Mouse (Mus musculus) cerebellum, postnatal 14 days (tissue): ENCODE measurements around the gene Foxl1.
"Not testable (repeated sequence)": the region's sequence is repeated elsewhere in the genome, so short reads cannot be mapped to it uniquely, and the experiment has no call there.

Experiments
- DNase-seq, 2 experiments: peaks; one replicate each; pipeline ENCODE4 v3.0.0; 2021; ENCODE audit warnings: mixed read lengths in 2 of 2

Foxl1 gene

DNA sequence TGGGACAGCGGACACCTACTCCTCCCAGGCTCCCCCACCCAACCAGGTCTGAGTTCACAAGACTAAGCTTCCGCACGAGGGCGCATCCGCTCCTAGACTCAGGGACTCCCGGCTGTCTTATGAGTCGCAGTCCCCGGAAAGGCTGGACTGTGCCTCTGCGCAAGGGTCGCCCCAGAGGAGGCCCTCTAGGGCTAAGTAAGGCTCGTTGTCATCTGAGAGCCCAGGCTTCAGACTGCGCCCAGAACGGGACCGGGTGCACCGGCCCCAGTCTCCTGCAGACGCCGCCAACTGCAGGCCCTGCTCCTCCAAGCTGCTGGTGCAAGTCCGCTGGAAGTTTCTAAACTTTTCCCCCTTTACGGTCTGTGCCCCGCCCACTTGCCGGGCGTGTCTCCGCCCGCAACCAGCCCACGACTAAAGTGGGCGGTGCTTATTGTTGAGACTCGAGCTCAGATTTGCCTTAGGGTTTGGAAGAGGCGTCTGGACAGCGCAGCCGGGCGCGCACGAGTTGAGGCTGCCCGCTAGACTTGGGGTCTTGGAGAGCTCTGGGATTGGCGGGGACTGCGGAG is 2.3 kb upstream of the Foxl1 start:
- peak; percentile 52 to 68 for DNase-seq

DNA sequence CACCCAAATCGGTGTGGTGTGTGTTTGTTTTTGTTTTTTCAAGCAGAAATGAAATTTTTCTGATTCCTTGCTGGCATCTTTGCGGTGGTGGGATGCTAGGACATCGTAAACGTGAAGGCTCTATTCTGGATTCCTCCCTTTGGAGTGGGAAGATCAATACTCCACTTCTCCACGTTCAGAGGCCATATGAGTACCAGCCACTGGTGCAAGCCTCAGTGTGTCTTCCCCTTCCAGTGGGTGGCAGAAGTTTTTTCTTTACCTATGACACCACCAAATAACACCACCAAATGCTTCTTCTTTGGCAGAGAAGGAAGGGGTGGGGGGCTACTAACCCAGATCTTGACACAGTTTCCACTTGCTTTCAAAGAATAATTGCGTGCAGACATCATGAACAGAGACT is 1.5 kb upstream of the Foxl1 start:
- no peak for DNase-seq

DNA sequence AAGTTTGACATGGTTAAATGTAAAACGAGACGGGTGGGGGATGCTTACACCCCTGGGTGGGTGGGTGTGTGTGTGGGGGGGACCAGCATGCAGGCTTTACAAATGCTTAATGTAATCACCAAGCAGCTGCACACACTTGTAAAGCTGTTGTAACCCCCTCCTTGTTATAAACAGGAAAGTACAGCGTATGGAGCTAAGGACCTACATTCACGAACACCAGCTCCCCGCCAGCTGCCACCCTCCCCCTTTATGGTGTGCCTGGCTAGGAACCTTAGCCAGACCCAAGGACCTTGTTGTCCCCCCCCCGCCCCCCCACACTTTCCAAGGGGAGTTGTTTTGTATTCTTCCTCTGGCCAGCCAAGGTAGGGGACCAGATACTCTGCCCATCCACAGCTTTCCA is 1.0 kb upstream of the Foxl1 start:
- DNase-seq, result no peak

DNA sequence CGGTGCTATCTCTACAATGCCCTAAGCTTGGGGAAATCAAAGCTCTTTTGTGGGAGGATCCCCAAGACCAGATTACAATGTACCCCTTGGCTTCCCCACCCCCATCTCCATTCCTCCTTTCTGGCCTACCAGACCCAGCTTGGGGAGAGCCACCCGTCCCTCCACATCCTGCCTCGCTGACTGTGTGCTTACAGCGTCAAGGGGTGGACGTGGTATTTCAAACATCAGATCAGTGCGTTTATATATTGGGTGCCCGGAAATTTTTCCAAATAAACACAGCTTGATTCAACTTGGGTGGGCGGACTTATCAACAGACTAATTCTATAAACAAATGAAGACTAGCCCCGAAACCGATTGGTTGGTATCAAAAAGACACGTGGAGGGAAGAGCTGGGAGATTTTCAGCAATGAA is 444 bp upstream of the Foxl1 start:
- DNase-seq, result no peak

DNA sequence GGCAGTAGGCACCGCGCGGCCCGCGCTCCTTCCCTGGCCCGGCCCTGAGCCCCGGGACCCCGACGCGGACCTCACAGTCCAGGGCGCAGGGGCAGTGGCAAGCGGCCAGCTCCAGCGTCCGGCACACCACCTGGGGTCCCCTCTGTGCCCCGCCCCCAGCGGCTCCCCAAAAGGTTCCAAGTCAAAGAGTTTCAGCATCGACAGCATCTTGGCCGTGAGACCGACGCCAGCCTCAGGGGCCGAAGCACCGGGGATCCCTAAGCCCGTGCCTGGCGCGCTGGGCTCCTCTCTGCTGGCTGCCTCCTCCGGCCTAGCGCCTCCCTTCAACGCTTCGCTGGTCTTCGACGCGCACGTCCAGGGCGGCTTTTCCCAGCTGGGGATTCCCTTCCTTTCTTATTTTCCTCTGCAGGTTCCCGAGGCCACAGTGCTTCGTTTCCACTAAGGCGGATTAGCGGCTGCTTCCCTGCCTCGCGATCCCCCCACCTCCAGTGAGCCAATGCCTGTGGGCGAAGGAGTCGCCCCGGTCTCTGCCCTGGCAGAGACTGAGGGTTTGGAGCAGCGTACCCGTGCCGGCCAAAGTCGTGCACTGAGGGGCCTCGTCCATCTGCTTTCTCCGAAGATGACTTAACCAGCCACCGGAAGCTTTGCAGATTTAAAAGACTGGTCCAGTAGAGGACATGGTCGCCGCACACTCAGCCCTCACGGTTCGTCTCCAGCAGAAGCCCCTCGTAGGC is 958 bp downstream of the Foxl1 start:
- DNase-seq, result peak in 1 of 2 experiments; percentile 18

DNA sequence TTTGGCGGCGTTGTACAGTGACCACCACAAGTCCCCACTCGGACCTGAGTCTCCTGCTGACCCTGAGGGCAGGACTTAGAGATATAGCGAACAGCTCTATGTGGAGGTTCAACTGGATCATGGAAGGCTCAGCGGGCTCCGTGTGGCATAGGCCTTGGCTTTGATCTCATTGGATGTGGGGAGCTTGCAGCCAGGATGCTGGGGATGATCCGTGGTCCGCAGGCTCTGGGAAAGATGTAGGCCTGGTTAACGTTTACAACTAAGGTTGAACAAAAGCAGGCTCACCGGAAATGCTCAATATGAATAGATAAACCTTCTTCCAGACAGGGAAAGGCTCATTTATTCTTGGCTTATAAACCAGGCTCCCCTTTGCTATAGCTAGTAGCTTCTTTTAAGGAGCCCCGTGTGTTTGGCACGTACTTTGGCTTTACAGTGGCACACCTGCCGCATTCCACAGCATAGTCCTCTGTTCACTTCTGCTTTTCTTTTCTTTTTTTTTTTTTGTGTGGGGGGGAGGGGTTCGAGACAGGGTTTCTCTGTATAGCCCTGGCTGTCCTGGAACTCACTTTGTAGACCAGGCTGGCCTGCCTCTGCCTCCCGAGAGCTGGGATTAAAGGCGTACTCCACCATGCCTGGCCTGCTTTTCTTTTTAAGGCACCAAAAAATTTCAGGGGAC is 1.7 kb downstream of the Foxl1 start:
- DNase-seq, result no peak

DNA sequence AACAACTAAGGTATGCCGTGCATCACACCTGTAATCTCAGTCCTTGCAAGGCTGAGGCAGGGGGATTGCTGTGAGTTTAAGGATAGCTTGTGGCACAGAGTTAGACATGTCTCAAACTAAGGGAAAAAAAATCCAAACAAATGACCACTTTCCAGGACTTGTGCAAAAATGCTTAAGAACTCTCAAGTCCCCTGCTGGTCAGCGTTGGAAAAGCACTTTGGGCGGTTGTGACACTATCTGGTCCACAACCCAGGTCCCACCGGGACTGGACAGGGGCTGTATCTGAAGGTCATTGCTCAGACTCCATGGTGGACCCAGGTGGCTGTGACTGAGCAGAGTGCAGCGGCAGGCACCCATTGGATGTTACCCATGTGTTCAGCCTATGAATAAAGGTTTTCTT is 2.8 kb downstream of the Foxl1 start:
- peak in 1 of 2 experiments; percentile 46 for DNase-seq

DNA sequence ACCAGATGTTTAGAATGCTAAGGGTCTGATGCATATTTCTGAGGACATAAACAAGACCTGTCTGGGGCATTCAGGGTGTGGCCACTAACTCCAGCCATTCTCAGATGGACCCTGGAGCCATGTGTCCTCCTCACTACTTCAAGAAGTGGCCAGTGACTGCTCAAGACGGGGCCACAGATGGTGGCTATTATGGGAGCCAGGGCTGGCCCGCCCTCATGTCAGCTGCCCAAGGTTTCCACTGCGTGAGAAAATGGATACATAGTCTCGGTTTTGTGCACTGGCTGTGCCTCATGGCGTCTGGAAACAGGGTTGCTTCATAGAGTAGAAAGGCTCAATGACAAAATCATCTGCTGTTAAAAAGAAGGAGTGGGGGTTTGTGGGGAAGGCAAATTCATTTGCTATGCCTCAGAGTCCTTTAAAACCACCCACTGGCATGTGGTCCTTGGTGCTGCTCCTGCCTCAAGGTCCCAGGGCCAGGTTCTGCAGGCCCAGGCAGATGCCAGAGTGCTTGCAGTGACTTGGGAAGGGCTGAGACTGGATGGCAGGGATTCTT is 5.3 kb downstream of the Foxl1 start:
- no peak for DNase-seq

DNA sequence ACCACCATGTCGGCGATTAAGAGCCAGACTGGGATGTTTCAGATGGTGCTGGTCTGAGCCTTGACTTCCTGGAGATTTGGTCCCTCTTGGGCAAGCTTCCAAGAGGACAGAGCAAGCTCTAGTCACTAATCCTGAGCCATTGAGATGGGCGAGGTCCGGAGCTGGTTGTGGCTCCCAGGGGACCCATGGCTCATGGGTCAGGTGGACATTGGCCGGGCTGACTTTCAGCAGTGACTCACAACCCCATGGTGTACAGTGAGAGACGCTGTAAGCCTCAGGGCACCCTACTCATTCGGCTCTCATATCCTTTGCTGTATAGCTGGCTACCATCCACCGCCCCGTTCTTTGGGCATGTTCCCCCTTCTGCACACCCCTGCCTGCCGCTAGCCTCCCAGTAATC is 6.4 kb downstream of the Foxl1 start:
- no peak for DNase-seq

DNA sequence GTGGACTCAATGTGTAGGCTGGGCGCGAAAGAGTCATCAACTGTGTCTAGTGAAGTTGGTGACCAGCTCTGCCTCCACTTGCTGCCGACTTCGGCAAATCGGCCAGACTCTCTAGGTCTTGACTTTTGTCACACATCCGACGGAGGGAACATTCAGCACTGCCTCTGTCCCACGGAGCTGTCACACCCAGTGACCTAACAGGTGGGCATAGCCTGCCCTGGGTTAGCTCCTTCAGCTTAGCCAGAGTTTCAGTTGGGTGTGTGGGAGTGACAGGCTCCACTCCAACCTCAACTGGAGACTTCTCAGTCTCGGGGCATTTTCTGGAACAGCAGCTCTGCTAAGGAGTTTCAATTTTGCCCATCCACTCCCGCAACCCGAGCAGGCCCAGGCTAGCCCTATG is 6.8 kb downstream of the Foxl1 start:
- DNase-seq, result no peak

DNA sequence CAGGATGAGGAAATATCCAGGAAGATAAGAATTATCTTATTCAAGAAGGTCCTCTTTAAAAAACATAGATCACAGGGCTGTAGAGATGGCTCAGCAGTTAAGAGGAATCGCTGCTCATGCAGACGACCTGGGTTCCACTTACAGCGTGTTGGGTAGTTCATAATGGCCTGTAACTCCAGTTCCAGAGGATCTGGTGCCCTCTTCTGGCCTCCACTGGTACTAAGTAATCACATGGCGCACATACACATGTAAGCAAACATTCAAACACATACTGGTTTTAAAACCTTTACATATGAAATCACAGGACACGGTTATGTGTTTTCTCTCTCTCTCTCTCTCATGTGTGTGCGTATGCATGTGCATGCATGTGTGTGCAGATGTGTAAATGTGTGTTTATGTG is 9.1 kb downstream of the Foxl1 start:
- no peak for DNase-seq

DNA sequence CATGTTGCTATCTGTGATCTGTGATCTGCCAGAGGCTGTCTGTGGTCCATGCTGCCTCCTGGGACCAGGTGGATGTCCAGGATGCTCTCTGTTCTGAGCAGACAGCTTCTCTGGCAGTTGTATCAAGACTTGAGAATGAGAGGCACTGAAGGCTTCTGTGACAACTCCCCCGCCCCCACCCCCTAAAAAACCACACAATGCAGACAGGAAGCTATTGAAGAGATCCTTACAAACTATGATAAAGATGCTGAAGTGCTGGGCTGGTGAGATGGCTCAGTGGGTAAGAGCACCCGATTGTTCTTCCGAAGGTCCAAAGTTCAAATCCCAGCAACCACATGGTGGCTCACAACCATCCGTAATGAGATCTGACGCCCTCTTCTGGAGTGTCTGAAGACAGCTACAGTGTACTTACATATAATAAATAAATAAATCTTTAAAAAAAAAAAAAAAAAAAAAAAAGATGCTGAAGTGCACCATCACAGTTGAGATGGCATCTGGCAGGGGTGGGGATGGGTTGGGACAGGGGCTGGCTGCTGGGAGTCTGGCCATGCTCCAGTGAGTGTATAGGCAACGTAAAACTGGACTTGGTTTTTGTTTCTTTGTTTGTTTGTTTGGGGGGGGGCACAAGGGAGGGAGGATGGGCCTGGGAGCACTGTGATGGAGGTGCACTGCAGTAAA is 17.9 kb downstream of the Foxl1 start:
- not testable (repeated sequence) for DNase-seq

DNA sequence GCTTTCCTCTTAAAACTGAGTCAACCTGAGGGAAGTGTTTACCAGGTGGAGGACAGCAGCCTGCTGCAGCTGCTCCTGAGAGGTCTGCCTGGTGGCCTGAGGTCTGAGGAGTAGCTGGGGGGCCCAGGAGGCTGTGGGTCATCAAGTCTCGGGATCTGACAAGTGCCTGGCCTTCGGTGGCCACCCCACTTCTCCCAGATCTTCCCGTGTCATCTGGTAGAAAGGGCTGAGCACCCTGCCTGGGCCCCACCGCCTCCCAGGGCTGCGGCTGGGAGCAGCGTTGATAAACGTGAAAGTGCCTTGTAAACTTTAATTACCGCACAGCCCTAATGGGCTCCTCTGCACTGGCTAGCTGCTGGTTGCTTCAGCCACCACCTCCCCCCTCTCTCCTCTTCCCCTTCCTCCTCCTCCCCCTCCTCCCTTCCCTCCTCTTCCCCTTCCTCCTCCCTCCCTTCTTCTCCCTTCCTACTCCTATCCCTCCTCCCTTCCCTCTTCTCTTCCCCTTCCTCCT is 20.9 kb downstream of the Foxl1 start:
- no peak for DNase-seq

DNA sequence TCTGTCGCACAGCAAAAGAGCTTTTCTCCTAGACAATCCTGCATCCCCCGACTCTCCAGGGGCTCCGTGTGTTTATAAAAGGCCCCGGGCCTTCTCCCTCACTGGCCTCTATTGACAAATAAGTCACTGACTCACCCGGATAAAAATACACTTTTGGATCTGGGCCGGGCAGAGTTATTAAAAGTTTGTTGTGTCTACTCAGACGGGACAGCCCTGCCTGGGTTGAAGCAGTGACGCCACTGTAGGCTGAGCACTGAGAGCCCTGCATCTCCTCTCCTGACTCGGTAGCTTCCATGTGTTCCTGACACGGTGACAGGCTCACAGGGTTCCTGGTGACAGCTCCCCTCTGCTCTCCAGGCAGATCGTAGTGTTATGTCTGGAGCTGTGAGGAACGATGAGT is 24.7 kb downstream of the Foxl1 start:
- DNase-seq, result no peak

DNA sequence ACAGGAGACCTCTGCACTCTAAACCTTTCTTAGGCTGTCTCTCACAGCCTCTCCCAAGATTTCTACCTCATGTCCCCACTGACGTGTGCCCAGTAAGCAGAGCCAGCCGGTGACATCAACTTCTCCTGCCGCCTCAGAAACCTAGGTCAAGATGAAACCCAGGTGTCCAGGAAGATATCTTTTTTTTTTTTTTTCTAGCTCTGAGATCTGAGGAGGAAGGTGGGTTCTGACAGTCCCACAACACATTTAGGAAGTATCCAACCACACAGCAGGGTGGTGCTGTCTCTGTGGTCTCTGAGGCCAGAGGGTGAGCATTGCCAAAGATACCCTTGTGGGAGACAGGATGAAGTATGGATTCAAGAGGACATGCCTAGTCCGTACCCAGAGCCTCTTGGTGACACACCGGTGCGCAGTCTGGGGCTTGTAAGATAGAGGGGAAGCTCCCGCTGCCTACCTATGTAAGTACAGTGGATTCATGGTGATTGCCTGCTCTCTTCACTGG is 29.3 kb downstream of the Foxl1 start:
- no peak for DNase-seq

DNA sequence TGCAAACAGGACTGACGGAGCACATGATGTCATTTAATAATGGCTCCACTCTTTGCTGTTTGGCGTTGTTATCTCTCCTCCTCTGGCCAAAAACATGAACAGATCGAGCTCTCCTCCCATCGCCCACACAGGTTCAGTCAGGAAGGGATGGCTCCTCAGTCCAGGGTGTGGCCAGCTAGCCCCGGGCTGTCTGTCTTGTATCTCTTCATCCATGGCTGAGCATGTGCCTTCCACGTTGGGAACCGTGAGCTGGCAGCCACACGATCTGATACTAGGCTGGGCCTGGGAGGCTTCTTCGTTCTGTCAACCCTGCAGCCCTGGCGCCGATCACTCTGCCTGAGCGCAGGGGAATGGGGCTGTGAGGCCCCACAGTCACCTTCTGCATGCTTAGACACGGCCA is 31.1 kb downstream of the Foxl1 start:
- DNase-seq, result no peak

DNA sequence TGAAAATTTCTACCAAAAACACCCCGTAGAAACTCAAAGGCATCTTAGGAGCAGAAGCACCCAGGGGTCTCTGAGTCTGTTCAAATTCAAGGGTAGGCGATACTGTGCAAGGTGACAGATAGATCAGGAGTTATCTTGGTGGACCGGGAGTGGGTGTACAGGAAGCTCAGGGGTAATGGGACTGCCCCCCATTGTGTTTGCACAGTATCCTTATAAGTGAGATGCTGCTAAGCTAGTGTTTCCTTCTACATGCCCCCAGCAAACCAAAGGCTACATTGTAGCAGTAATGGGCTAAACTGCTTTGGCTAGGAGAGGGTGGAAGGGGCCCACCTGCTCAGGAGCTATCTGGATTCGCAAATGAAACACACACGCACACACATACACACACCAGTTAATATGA is 33.7 kb downstream of the Foxl1 start:
- no peak for DNase-seq

DNA sequence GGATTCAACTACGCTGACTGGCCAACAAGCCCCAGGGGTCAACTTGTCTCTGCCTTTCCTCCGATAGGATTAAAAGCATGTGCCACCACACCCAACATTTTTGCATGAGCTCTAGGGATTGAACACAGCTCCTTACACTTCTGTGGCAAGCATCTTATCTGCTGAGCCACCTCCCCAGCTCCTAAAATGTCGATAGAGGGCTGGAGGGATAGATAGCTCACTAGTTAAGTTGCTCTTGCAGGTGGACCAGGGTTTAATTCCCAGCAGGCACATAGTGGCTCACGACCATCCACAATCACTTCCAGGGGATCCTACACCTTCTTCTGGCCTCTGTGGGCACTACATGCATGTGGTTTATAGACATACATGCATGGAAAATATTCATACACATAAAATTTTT is 34.7 kb downstream of the Foxl1 start:
- DNase-seq, result no peak

DNA sequence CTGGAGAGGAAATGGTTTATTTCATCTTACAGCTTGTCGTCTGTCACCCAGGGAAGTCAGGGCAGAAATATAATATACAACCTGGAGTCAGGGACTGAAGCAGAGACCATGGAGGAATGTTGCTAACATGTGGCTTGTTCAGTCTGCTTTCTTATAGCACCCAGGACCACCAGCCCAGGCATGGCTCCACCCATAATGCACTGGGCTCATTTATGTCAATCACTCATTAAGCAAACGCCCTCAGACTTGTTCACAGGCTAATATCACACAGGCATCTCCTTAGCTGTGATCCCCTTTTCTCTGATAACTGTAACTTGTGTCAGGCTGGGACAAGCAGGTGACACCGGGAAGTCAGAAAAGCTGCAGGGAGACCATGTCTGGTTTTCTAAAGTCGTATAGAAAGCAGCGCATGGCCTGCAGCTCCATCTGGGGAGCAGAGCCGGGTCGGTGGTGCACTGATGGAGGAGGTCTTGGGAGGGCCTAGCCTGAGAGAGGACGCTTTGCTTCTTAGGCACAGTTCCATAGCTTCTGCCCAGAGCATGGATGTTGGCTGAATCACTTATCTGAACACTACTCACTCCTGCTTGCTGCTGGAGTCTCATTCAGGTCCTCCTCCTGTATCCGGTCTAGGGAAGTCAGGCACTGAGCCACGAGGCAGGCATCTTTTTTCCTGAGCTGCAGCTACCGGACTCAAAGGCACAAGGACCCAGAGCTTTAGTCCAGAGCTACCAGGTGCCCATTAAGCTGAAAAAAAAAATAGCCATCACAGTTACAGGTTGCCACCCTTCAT is 35.4 kb downstream of the Foxl1 start:
- no peak for DNase-seq

DNA sequence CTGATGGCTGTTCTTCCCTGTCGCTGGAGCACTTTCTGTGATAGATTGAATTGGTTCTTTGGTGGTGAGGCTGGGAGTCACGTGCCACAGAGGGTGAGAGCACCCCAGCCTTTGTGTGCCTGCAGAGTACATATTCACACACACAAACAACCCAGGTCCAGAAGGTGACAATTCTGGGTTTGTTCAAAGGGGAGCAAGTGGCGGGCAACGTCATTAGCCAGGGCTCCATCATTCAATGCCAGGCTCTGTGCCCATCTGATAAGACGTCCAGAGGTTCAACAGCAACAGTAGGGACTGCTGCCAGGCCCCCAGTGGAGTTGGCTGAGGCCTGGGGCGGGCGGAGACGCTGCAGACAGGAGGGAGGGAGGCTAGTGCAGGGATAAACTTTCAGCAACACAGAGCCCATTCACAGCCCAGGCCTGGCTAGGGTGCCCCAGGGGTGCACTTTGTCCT is 36.3 kb downstream of the Foxl1 start:
- no peak for DNase-seq

DNA sequence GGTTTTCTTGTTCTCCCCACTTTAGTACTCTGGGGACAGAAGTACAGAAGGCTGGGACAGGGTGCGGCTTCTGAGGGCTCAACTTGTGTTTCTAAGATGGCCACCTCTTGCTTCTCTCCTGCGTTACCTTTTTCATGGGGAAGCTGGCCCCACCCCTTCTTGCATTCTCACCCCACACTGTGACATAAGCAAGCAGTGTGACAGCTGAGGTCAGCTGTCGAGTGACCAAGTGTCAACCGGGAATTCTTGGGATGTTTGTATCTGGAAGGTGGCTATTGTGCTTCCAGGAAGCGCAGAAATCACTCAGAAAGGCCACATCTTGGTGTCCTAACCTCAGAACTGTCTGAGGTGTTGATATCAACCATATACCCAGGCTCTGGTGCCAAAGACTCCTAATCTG is 40.3 kb downstream of the Foxl1 start:
- no peak for DNase-seq

DNA sequence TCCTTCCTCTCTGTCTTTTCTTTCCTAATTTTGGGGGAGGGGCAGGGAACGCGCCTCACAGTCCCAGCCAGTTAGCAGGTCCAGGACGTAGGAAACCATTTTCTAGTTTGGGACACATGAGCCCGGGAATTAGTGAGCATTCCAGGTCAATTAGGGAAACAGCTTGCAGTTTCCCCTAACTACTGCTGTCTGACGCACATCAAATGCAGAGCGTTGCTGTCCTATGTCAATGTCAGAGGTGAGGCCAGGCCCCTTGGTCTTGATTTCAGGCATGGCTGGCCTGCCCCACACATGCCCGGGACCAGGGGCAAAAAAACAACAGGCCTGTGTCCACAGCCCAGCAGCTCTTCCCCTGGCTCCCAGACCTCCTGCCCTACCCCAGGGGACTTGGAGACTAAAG is 42.4 kb downstream of the Foxl1 start:
- no peak for DNase-seq
